Mouse (Mus musculus) neutrophil, adult 59 days (primary cell): Measurements from ENCODE around the gene Efcab5. TPM values are rescaled to one million over a fixed set of nuclear protein-coding genes. Genes with fewer than 3 reads are reported as not detected.

Experiments used
- total RNA-seq, 2 experiments: library from RNA; stranded (reverse); gene quantifications; 1 replicate in 1 of 2; 2 replicates in 1 of 2; pipeline ENCODE4 v1.2.4; 2023

The Efcab5 gene
- total RNA-seq: 1 to 10 TPM; 1.9 to 3.8 TPM

DNA sequence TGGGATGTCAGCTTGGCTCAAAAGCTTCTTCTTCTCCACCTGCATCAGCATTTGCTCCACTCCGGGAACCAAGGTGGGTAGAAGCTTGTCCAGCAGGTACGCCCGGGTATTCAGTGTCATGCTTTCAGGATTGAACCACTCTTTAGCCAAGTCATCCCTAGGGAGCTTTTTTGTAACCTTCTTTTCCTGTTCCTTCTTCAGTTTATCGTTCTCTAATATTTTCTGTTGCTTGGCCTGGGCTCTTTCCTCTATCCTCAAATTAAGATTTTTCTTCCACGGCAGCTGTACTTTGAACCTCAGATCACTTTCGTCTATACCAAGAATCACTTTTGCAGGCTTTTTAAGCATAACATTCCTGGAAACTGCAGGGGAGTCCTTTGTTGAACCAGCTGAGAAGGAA is at the start of gene Efcab5:
Gene Efcab5, minus strand, starts transcription at position 101 of the 400 bp plus-strand sequence.

DNA sequence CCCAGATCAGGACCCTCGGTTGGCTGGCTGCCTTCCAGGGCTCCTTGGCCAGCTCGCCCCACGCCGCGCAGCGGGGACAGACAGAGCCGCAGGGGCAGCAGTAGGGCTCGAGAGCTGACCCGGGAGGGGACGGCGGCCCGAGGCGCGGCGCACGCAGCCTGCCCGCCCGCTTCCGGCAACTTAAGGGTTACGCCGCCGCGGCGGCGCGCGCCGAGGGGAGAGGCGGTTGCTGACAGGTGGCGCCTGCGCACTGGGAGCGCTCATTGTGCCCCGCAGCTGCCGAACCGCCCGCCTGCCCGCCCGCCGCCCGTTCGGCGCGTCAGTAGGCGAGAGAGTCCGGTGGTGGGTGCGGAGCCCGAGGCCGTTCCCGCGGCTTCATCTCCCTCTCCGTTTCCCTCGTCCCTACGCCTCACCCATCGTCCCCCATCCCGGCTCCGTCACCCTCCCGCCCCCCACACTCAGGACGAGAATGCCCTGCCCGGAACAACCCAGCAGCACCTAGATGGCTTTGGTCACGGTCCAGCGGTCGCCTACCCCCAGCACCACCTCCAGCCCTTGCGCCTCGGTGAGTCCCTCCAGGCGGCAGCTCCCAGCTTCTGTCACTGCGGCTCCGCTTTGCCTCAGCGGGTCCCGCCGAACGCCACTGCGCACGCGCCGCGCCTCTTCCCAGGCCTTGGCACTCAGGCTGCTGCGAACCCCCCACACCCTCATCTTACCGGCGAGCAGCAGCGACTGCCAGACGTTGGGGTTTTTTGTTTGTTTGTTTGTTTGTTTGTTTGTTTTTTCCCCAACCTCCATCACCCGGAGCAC is 27.4 kb upstream of the Efcab5 start, which contains the start of gene Ssh2:
Gene Ssh2, plus strand, starts transcription at position 337 of the 810 bp plus-strand sequence.

GRCm38 (mm10) chr11:77078273-77079134 is 110.3 kb downstream of the Efcab5 start, which contains the start of gene Nsrp1:
Nsrp1 (minus strand) TSS chr11:77078435.

Other genes starting within 250 kb of the Efcab5 start
- under 1 TPM; 0.44 to 0.62 TPM for gene Slc6a4, start 190.4 kb downstream of the Efcab5 start, total RNA-seq
- gene Nsrp1, start 110.5 kb downstream of the Efcab5 start, total RNA-seq: 10 to 100 TPM; 18.6 to 20.3 TPM
- 100 to 1,000 TPM; 161 TPM for gene Ssh2, start 27.3 kb upstream of the Efcab5 start, total RNA-seq